Mouse (Mus musculus) forebrain, embryonic 16.5 days (tissue): ENCODE measurements around the gene Hmgb2. TPM values are rescaled to one million over a fixed set of nuclear protein-coding genes. Genes with fewer than 3 reads are reported as not detected.

Source experiments
- ATAC-seq: fragments of 200-750 bp; cut with Nextera tagmentation; 2 replicates; pipeline ENCODE4 v1.8.0; 2017; ENCODE audit warnings: mild to moderate bottlenecking, moderate library complexity
- H3K27ac ChIP-seq: fragments of 300-500 bp; sonication (generic); 2 replicates; pipeline ENCODE4 v1.5.1; 2014; ENCODE audit warnings: low read length, control low read depth
- H3K27me3 ChIP-seq: fragments of 300-500 bp; sonication (generic); replicated peaks from 2 replicates; pipeline ENCODE4 v1.6.1; 2014; ENCODE audit warnings: low read length; ENCODE audit not compliant: control insufficient read depth, insufficient read depth
- H3K36me3 ChIP-seq: fragments of 300-500 bp; sonication (generic); 2 replicates; pipeline ENCODE4 v1.6.1; 2014; ENCODE audit not compliant: control insufficient read depth, insufficient read depth
- H3K4me1 ChIP-seq: fragments of 300-500 bp; sonication (generic); replicated peaks from 2 replicates; pipeline ENCODE4 v1.6.1; 2014; ENCODE audit warnings: low read length; ENCODE audit not compliant: control insufficient read depth, insufficient read depth
- H3K4me2 ChIP-seq: fragments of 300-500 bp; sonication (generic); 2 replicates; pipeline ENCODE4 v1.6.1; 2014; ENCODE audit warnings: mild to moderate bottlenecking, low read length, control low read depth
- H3K4me3 ChIP-seq: fragments of 300-500 bp; sonication (generic); replicated peaks from 2 replicates; pipeline ENCODE4 v1.5.1; 2014; ENCODE audit warnings: mild to moderate bottlenecking, low read length, control low read depth
- H3K9ac ChIP-seq: fragments of 300-500 bp; sonication (generic); replicated peaks from 2 replicates; pipeline ENCODE4 v1.6.1; 2014; ENCODE audit warnings: low read depth, low read length, control low read depth
- H3K9me3 ChIP-seq: fragments of 300-500 bp; sonication (generic); 2 replicates; pipeline ENCODE4 v1.6.1; 2016; ENCODE audit warnings: low read length; ENCODE audit not compliant: control insufficient read depth
- WGBS: fragments of 180-500 bp; shearing (Covaris S2); extraction: QIAGEN DNeasy Blood & Tissue Kit; methylation state at CpG from one replicate; pipeline ENCODE4 v1.1.7; 2014; 5-methylcytosine and 5-hydroxymethylcytosine counted together
- polyA plus RNA-seq: library from polyadenylated mRNA; unstranded; fragments of >200 nt; fragmentation: Nextera tagmentation; extraction: Ambion mirVana; gene quantifications from 2 replicates; pipeline ENCODE4 v1.2.1, GENCODE M21; 2015

Hmgb2 gene
- polyA plus RNA-seq, result 168 and 177 TPM in 2 replicates

GRCm38 (mm10) chr8:57511316-57512118, at the start of gene Hmgb2:
TSS of gene Hmgb2 (plus strand) at chr8:57511907.
- H3K4me3 ChIP-seq, result peak within 1 kb of the TSS; percentile 62
- H3K27ac ChIP-seq, result peak within 1 kb of the TSS; percentile 92
- H3K4me2 ChIP-seq, result peak within 1 kb of the TSS; percentile 97
- H3K9ac ChIP-seq, result peak within 1 kb of the TSS; percentile 77
- no peaks in the 10 kb centered on the region for H3K27me3 ChIP-seq
- WGBS, result under 1% methylated on average over 63 of the region's 63 CpGs
- peaks cover 7% of the 10 kb centered on the region for H3K4me1 ChIP-seq
- no peaks in the 10 kb centered on the region; the same call in 1 of the 2 replicates for H3K36me3 ChIP-seq
- no peaks in the 10 kb centered on the region for H3K9me3 ChIP-seq
- peak; percentile 100 for ATAC-seq

GRCm38 (mm10) chr8:57462839-57463238, 48.9 kb upstream of the Hmgb2 start:
- no peak for ATAC-seq
- no peak overlapping the region for H3K4me3 ChIP-seq
- H3K4me1 ChIP-seq, result no peaks in the 10 kb centered on the region; the same call in 1 of the 2 replicates
- no peak overlapping the region for H3K9ac ChIP-seq
- H3K27ac ChIP-seq, result no peak overlapping the region
- no peaks in the 10 kb centered on the region for H3K36me3 ChIP-seq
- no peak overlapping the region for H3K4me2 ChIP-seq
- 42% methylated on average over 1 of the region's 1 CpGs for WGBS
- no peaks in the 10 kb centered on the region for H3K27me3 ChIP-seq
- H3K9me3 ChIP-seq, result no peaks in the 10 kb centered on the region

- H3K27me3 ChIP-seq, result no peaks in the 10 kb centered on the region
- H3K27ac ChIP-seq, result no peak overlapping the region
- no peak overlapping the region for H3K9ac ChIP-seq
- no peak overlapping the region for H3K4me2 ChIP-seq
- no peak for ATAC-seq
- no peaks in the 10 kb centered on the region for H3K36me3 ChIP-seq
- H3K4me3 ChIP-seq, result no peak overlapping the region
- H3K9me3 ChIP-seq, result no peaks in the 10 kb centered on the region
- WGBS, result 90% methylated on average over 3 of the region's 3 CpGs
- H3K4me1 ChIP-seq, result no peaks in the 10 kb centered on the region
Measured at GRCm38 (mm10) chr8:57463757-57464156, 48.0 kb upstream of the Hmgb2 start.

- Histone ChIP-seq H3K4me3 (no peak overlapping the region), H3K4me2 (no peak overlapping the region), H3K27ac (no peak overlapping the region), H3K4me1 (no peaks in the 10 kb centered on the region), H3K9me3 (no peaks in the 10 kb centered on the region), H3K9ac (no peak overlapping the region), H3K27me3 (no peaks in the 10 kb centered on the region), H3K36me3 (no peaks in the 10 kb centered on the region)
- ATAC-seq, result no peak
- WGBS, result 54% methylated on average over 5 of the region's 5 CpGs
Measured at GRCm38 (mm10) chr8:57468624-57469023, 43.1 kb upstream of the Hmgb2 start.

DNA sequence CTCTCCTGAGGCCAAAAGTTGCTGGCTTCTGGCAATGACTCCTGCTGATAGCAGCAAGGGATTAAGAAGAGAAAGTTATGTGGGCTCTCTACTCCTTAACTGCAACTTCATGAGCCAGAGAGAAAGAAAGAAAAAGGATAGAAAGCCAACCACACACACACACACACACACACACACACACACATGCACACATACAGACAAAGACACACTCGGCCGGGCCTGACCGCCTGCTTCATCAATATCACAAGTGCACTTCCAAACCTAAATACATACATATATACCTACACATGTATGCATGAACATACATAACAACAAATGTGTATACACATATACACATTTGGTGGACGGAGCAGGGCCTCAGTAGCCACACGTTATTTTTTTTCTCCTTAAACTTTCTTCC, 40.8 kb upstream of the Hmgb2 start:
- no peak overlapping the region for H3K4me3 ChIP-seq
- 87% methylated on average over 5 of the region's 5 CpGs for WGBS
- no peaks in the 10 kb centered on the region for H3K36me3 ChIP-seq
- H3K27me3 ChIP-seq, result no peaks in the 10 kb centered on the region
- H3K27ac ChIP-seq, result no peak overlapping the region
- no peaks in the 10 kb centered on the region for H3K4me1 ChIP-seq
- no peak overlapping the region for H3K9ac ChIP-seq
- ATAC-seq, result no peak
- no peaks in the 10 kb centered on the region for H3K9me3 ChIP-seq
- H3K4me2 ChIP-seq, result no peak overlapping the region

GRCm38 (mm10) chr8:57473751-57474150, 38.0 kb upstream of the Hmgb2 start:
- H3K4me3 ChIP-seq, result no peak overlapping the region
- no peak overlapping the region for H3K27ac ChIP-seq
- no peaks in the 10 kb centered on the region for H3K4me1 ChIP-seq
- no peaks in the 10 kb centered on the region for H3K9me3 ChIP-seq
- no peaks in the 10 kb centered on the region for H3K36me3 ChIP-seq
- no peak overlapping the region for H3K9ac ChIP-seq
- no peak overlapping the region for H3K4me2 ChIP-seq
- 72% methylated on average over 6 of the region's 6 CpGs for WGBS
- H3K27me3 ChIP-seq, result no peaks in the 10 kb centered on the region
- ATAC-seq, result no peak

DNA sequence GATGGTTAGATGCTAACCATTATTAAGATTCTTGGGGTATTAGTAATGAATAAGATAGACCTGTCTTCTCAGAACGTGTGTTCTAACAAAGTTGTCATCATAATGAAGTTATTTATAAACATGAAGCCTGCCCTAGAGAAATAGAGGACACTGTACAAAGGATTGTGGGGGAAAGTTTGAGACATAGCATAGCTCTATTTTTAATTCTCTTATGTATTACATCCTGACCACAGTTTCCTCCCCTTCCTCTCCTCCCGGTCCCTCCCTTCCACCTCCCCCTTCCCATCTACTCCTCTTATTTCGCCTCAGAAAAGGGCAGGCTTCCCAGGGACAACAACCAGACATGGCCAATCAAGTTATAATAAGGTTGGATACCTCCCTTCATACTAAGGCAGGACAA, 33.3 kb upstream of the Hmgb2 start:
- Histone ChIP-seq H3K9ac (no peak overlapping the region), H3K4me2 (no peak overlapping the region), H3K4me3 (no peak overlapping the region), H3K4me1 (no peaks in the 10 kb centered on the region), H3K9me3 (no peaks in the 10 kb centered on the region), H3K36me3 (peaks cover 12% of the 10 kb centered on the region), H3K27me3 (no peaks in the 10 kb centered on the region), H3K27ac (no peak overlapping the region)
- WGBS, result 67% methylated on average over 3 of the region's 3 CpGs
- ATAC-seq, result no peak

DNA sequence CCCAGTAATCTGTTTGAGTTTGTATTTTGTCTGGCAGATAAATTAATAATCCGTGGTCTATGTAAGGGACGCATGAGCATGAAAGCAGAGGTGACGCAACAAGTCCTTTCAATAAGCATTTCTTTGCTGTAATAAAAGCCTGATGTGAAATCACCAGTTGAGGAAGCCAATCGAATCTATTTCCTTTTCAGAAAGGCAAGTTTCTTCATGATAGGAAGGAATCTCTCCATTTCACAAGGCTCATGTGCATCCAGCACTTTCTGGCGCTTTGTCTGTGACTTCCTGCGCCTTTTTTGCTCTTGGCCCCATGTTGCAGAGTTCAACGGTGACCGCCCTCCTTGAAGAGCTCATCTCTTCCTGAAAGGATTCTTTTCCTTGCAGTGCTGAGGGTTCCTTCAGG, 32.0 kb upstream of the Hmgb2 start:
- no peak for ATAC-seq
- Histone ChIP-seq H3K36me3 (peaks cover 12% of the 10 kb centered on the region), H3K9me3 (no peaks in the 10 kb centered on the region), H3K27me3 (no peaks in the 10 kb centered on the region), H3K27ac (no peak overlapping the region), H3K4me2 (no peak overlapping the region), H3K4me1 (no peaks in the 10 kb centered on the region), H3K4me3 (no peak overlapping the region), H3K9ac (no peak overlapping the region)
- 97% methylated on average over 8 of the region's 8 CpGs for WGBS

DNA sequence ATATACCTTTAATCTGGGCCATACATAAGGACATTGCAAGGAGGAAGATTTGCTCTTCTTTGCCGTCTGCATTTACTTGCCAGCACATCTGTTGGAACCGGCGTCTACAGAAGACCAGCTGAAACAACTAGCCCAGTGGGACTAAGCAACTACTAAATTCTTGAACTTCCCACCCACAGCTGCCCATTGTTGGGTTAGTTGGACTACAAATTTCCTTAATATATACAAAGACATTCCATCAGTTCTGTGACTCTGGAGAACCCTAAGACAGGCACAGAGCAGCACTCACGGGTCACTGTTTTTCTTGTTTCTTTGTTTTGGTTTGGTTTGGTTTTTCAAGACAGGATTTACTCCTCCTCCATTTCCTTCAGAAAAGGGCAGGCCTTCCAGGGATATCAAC, 31.1 kb upstream of the Hmgb2 start:
- H3K4me1 ChIP-seq, result peaks cover 4% of the 10 kb centered on the region

More for the DNA sequence above, 31.1 kb upstream of the Hmgb2 start:
- Histone ChIP-seq H3K9me3 (no peaks in the 10 kb centered on the region), H3K4me3 (no peak overlapping the region), H3K4me2 (no peak overlapping the region), H3K36me3 (peaks cover 12% of the 10 kb centered on the region), H3K27ac (no peak overlapping the region), H3K27me3 (no peaks in the 10 kb centered on the region), H3K9ac (no peak overlapping the region)
- ATAC-seq, result no peak
- WGBS, result 89% methylated on average over 4 of the region's 4 CpGs
